Mouse (Mus musculus): ENCODE results near the gene Gm20765. TPM values are rescaled to one million over a fixed set of nuclear protein-coding genes. Genes with fewer than 3 reads are reported as not detected.
"Not testable (repeated sequence)": the region's sequence is repeated elsewhere in the genome, so short reads cannot be mapped to it uniquely, and the experiment has no call there.

Gene Gm20765
- not detected in 2 replicates for polyA plus RNA-seq (2016; fragmentation: Nextera tagmentation; extraction: Ambion mirVana)

DNA sequence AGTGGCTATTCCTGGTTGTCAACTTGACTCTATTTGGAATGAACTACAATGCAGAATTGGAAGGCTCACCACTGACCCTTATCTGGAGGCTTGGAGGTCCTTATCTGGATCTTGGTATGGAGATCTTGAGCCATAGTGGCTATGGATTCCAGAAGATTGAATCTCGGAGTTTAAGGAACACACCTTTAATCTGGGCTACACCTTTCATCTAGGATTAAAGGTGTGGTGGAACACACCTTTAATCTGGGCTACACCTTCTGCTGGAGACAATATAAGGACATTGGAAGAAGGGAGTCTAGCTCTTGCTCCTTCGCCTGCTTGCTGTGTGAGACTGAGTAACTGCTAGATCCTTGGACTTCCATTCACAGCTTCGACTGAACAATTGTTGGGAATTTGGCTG lies at the start of gene Gm20765:
TSS of gene Gm20765 (plus strand) at position 301 of the 400 bp plus-strand sequence.
- WGBS, result no CpG with 5 or more reads among the region's 3 CpGs
- H3K27ac ChIP-seq; H3K9ac ChIP-seq; H3K4me2 ChIP-seq (replicated peaks); ATAC-seq (ENCODE audit: low FRiP score); H3K4me3 ChIP-seq; H3K36me3 ChIP-seq; H3K9me3 ChIP-seq (replicated peaks); H3K4me1 ChIP-seq; H3K27me3 ChIP-seq: not testable (repeated sequence)

DNA sequence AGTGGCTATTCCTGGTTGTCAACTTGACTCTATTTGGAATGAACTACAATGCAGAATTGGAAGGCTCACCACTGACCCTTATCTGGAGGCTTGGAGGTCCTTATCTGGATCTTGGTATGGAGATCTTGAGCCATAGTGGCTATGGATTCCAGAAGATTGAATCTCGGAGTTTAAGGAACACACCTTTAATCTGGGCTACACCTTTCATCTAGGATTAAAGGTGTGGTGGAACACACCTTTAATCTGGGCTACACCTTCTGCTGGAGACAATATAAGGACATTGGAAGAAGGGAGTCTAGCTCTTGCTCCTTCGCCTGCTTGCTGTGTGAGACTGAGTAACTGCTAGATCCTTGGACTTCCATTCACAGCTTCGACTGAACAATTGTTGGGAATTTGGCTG lies 42.6 kb upstream of the Gm20765 start, which contains the start of gene Gm21293:
TSS of gene Gm21293 (plus strand) at position 301 of the 400 bp plus-strand sequence.
- not testable (repeated sequence) for H3K36me3 ChIP-seq; ATAC-seq (ENCODE audit: low FRiP score); H3K4me1 ChIP-seq; H3K27me3 ChIP-seq; H3K4me2 ChIP-seq (replicated peaks); H3K9me3 ChIP-seq (replicated peaks); H3K9ac ChIP-seq; H3K4me3 ChIP-seq; H3K27ac ChIP-seq
- no CpG with 5 or more reads among the region's 3 CpGs for WGBS

DNA sequence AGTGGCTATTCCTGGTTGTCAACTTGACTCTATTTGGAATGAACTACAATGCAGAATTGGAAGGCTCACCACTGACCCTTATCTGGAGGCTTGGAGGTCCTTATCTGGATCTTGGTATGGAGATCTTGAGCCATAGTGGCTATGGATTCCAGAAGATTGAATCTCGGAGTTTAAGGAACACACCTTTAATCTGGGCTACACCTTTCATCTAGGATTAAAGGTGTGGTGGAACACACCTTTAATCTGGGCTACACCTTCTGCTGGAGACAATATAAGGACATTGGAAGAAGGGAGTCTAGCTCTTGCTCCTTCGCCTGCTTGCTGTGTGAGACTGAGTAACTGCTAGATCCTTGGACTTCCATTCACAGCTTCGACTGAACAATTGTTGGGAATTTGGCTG lies 34.1 kb upstream of the Gm20765 start, which contains the start of gene Gm6763:
TSS of gene Gm6763 (plus strand) at position 301 of the 400 bp plus-strand sequence.
- H3K4me3 ChIP-seq; ATAC-seq (ENCODE audit: low FRiP score); H3K36me3 ChIP-seq; H3K9me3 ChIP-seq (replicated peaks); H3K4me2 ChIP-seq (replicated peaks); H3K9ac ChIP-seq; H3K4me1 ChIP-seq; H3K27me3 ChIP-seq; H3K27ac ChIP-seq: not testable (repeated sequence)
- no CpG with 5 or more reads among the region's 3 CpGs for WGBS

DNA sequence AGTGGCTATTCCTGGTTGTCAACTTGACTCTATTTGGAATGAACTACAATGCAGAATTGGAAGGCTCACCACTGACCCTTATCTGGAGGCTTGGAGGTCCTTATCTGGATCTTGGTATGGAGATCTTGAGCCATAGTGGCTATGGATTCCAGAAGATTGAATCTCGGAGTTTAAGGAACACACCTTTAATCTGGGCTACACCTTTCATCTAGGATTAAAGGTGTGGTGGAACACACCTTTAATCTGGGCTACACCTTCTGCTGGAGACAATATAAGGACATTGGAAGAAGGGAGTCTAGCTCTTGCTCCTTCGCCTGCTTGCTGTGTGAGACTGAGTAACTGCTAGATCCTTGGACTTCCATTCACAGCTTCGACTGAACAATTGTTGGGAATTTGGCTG lies 25.6 kb upstream of the Gm20765 start, which contains the start of gene Gm8764:
TSS of gene Gm8764 (plus strand) at position 301 of the 400 bp plus-strand sequence.
- not testable (repeated sequence) for H3K4me3 ChIP-seq; H3K9me3 ChIP-seq (replicated peaks); H3K36me3 ChIP-seq; H3K27me3 ChIP-seq; ATAC-seq (ENCODE audit: low FRiP score); H3K9ac ChIP-seq; H3K27ac ChIP-seq; H3K4me2 ChIP-seq (replicated peaks); H3K4me1 ChIP-seq
- no CpG with 5 or more reads among the region's 3 CpGs for WGBS

DNA sequence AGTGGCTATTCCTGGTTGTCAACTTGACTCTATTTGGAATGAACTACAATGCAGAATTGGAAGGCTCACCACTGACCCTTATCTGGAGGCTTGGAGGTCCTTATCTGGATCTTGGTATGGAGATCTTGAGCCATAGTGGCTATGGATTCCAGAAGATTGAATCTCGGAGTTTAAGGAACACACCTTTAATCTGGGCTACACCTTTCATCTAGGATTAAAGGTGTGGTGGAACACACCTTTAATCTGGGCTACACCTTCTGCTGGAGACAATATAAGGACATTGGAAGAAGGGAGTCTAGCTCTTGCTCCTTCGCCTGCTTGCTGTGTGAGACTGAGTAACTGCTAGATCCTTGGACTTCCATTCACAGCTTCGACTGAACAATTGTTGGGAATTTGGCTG lies 17.1 kb upstream of the Gm20765 start, which contains the start of gene Gm21304:
TSS of gene Gm21304 (plus strand) at position 301 of the 400 bp plus-strand sequence.
- not testable (repeated sequence) for H3K4me3 ChIP-seq; H3K4me2 ChIP-seq (replicated peaks); H3K9ac ChIP-seq; H3K4me1 ChIP-seq; H3K9me3 ChIP-seq (replicated peaks); H3K27ac ChIP-seq; H3K27me3 ChIP-seq; H3K36me3 ChIP-seq; ATAC-seq (ENCODE audit: low FRiP score)
- WGBS, result no CpG with 5 or more reads among the region's 3 CpGs

DNA sequence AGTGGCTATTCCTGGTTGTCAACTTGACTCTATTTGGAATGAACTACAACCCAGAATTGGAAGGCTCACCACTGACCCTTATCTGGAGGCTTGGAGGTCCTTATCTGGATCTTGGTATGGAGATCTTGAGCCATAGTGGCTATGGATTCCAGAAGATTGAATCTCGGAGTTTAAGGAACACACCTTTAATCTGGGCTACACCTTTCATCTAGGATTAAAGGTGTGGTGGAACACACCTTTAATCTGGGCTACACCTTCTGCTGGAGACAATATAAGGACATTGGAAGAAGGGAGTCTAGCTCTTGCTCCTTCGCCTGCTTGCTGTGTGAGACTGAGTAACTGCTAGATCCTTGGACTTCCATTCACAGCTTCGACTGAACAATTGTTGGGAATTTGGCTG lies 8.6 kb upstream of the Gm20765 start, which contains the start of gene Gm21312:
TSS of gene Gm21312 (plus strand) at position 301 of the 400 bp plus-strand sequence.
- H3K27me3 ChIP-seq; H3K4me1 ChIP-seq; H3K36me3 ChIP-seq; H3K9me3 ChIP-seq (replicated peaks); H3K4me2 ChIP-seq (replicated peaks); ATAC-seq (ENCODE audit: low FRiP score); H3K9ac ChIP-seq; H3K27ac ChIP-seq; H3K4me3 ChIP-seq: not testable (repeated sequence)
- WGBS, result no CpG with 5 or more reads among the region's 3 CpGs

DNA sequence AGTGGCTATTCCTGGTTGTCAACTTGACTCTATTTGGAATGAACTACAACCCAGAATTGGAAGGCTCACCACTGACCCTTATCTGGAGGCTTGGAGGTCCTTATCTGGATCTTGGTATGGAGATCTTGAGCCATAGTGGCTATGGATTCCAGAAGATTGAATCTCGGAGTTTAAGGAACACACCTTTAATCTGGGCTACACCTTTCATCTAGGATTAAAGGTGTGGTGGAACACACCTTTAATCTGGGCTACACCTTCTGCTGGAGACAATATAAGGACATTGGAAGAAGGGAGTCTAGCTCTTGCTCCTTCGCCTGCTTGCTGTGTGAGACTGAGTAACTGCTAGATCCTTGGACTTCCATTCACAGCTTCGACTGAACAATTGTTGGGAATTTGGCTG lies 8.4 kb downstream of the Gm20765 start, which contains the start of gene Gm4340:
TSS of gene Gm4340 (plus strand) at position 301 of the 400 bp plus-strand sequence.
- no CpG with 5 or more reads among the region's 3 CpGs for WGBS
- not testable (repeated sequence) for H3K4me2 ChIP-seq (replicated peaks); ATAC-seq (ENCODE audit: low FRiP score); H3K36me3 ChIP-seq; H3K27ac ChIP-seq; H3K4me1 ChIP-seq; H3K4me3 ChIP-seq; H3K9me3 ChIP-seq (replicated peaks); H3K27me3 ChIP-seq; H3K9ac ChIP-seq

DNA sequence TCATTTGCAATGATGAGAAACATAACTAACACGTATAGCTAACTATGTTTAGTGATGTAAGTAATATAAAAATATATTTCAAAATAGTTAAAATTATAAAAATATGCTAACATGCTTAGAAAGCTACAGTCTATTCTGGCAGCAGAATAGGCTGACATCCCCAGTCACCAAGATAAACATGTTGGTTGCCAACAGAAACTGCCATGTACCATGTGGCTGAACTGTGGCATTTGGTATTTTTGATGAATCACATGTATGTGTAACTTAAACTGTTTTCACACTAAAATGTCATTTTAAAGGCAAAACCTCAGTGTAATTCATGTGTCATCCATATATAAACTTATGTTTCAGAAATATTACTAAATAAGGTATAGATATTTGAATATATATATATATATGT lies 24.3 kb downstream of the Gm20765 start:
- no peak overlapping the region for H3K4me2 ChIP-seq (replicated peaks)
- no peak overlapping the region for H3K27ac ChIP-seq
- H3K36me3 ChIP-seq, result no peaks in the 10 kb centered on the region
- no peak overlapping the region for H3K9ac ChIP-seq
- no peaks in the 10 kb centered on the region for H3K27me3 ChIP-seq
- no peak overlapping the region for H3K4me3 ChIP-seq
- WGBS, result 77% methylated on average over 1 of the region's 1 CpGs
- no peaks in the 10 kb centered on the region for H3K9me3 ChIP-seq (replicated peaks)
- ATAC-seq (ENCODE audit: low FRiP score), result no peak
- no peaks in the 10 kb centered on the region for H3K4me1 ChIP-seq

DNA sequence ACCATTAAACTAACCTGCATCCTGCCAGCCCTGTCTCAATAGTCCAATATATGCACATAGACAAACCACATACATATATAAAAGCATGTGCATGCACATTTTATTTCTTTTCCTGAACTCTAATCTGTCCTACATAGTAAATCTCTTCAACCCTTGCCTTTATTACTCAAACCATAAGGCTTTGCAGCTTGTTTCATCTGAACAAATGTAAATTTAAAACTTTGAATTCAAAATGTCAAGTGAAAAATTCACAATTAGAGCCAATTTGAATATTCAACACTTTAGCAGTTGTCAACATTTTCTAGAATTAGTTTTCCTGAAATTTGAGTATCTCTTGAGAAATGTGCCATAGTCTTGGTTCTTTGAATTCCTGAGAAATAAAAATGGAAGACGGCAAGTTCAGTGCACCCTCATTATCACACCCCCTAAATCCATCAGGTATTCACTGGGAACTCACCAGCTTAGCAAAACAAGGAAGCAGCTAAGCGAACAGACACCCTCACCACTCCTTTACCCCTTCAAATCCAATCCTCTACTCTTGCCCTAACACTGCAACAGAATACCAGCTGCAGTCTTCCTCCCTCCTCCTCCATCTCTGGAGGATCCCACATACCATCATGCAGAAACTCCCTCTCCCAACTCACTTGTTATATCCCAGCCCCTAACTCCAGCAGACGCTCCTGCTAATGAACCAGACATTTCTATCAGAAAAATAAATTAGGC lies 25.1 kb downstream of the Gm20765 start:
- Histone ChIP-seq H3K27me3 (no peaks in the 10 kb centered on the region), H3K9ac (no peak overlapping the region), H3K36me3 (no peaks in the 10 kb centered on the region), H3K9me3 (replicated peaks) (no peaks in the 10 kb centered on the region), H3K4me3 (no peak overlapping the region), H3K4me2 (replicated peaks) (no peak overlapping the region), H3K4me1 (no peaks in the 10 kb centered on the region), H3K27ac (no peak overlapping the region)
- 71% methylated on average over 3 of the region's 3 CpGs for WGBS
- no peak for ATAC-seq (ENCODE audit: low FRiP score)

DNA sequence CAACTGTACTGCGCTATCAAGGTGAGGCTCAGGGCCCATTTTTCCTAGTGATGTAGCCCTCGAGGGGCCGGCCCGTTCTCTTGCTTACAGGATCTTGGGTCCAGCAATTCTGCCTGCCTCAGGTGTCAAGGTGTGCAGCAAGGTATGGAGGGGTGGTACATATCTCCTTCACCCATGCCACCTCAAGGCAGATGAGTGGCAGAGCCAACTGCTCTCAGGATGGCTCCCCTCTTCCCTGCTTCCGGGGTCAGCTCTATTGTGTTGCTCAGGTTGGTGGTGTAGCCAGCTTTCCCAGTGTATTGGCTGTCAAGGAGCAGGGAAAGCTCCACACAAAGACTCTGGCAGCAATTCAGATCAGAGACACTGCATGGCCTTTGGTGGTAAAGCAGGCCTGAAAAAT lies 29.2 kb downstream of the Gm20765 start:
- ATAC-seq (ENCODE audit: low FRiP score), result no peak

DNA sequence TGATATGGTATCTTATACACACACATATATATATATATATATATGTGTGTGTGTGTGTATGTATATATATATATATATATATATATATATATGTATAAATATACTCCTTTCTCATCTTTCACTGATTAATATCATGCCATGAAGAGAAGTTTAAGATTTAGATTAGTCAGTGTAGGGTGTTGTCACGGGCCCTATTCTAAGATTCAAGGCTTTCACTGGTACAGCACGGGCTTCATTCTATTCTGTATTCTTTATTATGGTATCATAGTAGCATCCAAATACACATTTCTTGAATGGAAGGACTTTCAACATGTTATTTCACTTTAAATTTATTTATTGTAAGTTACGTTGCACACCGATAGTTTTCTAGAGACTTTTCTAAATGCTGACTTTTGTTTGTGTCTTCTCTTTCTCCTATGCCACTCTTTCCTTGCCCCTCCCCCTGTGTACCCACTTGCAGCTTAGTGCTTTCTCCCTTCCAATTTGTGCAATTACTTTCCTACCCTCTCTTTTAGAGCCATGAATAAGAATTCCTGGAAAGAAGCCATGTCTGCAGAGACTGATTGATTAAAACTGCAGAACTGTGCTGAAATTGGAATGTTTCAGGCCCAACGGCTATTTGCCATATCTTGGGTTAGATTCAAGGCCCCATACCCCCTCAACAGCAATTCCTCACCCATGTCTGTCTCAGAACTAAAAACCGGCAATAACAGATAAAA lies 35.1 kb downstream of the Gm20765 start:
- no peak overlapping the region for H3K9ac ChIP-seq
- no peak overlapping the region for H3K4me2 ChIP-seq (replicated peaks)
- no peaks in the 10 kb centered on the region for H3K36me3 ChIP-seq
- H3K27me3 ChIP-seq, result no peaks in the 10 kb centered on the region
- no peaks in the 10 kb centered on the region for H3K9me3 ChIP-seq (replicated peaks)
- H3K4me3 ChIP-seq, result no peak overlapping the region
- no peak overlapping the region for H3K27ac ChIP-seq
- ATAC-seq (ENCODE audit: low FRiP score), result no peak
- no peaks in the 10 kb centered on the region for H3K4me1 ChIP-seq
- 91% methylated on average over 6 of the region's 6 CpGs for WGBS

More for the DNA sequence above, 29.2 kb downstream of the Gm20765 start:
- 87% methylated on average over 5 of the region's 5 CpGs for WGBS
- no peaks in the 10 kb centered on the region for H3K9me3 ChIP-seq (replicated peaks)
- no peak overlapping the region for H3K9ac ChIP-seq
- no peak overlapping the region for H3K27ac ChIP-seq
- H3K4me1 ChIP-seq, result no peaks in the 10 kb centered on the region
- H3K36me3 ChIP-seq, result no peaks in the 10 kb centered on the region
- no peaks in the 10 kb centered on the region for H3K27me3 ChIP-seq
- H3K4me3 ChIP-seq, result no peak overlapping the region
- no peak overlapping the region for H3K4me2 ChIP-seq (replicated peaks)

All from hindbrain, embryonic 12.5 days (tissue).